Mouse (Mus musculus): ENCODE data around the gene Nudt7.

Nudt7 gene

GRCm38 (mm10) chr8:114133510-114134362, at the start of gene Nudt7:
TSS of gene Nudt7 (plus strand) at chr8:114133557.
- DNase-seq, result peak; percentile 97

GRCm38 (mm10) chr8:114087932-114088331, 45.4 kb upstream of the Nudt7 start:
- DNase-seq, result no peak

GRCm38 (mm10) chr8:114090736-114091135, 42.6 kb upstream of the Nudt7 start:
- no peak for DNase-seq

GRCm38 (mm10) chr8:114093321-114093720, 40.0 kb upstream of the Nudt7 start:
- no peak for DNase-seq

GRCm38 (mm10) chr8:114094526-114094925, 38.8 kb upstream of the Nudt7 start:
- peak; percentile 37 for DNase-seq

GRCm38 (mm10) chr8:114100561-114101206, 32.7 kb upstream of the Nudt7 start:
- DNase-seq, result no peak

- DNase-seq, result no peak
Measured at GRCm38 (mm10) chr8:114103401-114103800, 30.0 kb upstream of the Nudt7 start.

GRCm38 (mm10) chr8:114105971-114106370, 27.4 kb upstream of the Nudt7 start:
- DNase-seq, result no peak

GRCm38 (mm10) chr8:114109365-114110140, 23.8 kb upstream of the Nudt7 start:
- DNase-seq, result no peak

GRCm38 (mm10) chr8:114115076-114115475, 18.3 kb upstream of the Nudt7 start:
- no peak for DNase-seq

GRCm38 (mm10) chr8:114116049-114116448, 17.3 kb upstream of the Nudt7 start:
- DNase-seq, result no peak

GRCm38 (mm10) chr8:114117439-114117838, 15.9 kb upstream of the Nudt7 start:
- peak; percentile 1 for DNase-seq

- DNase-seq, result no peak
Measured at GRCm38 (mm10) chr8:114121781-114122180, 11.6 kb upstream of the Nudt7 start.

GRCm38 (mm10) chr8:114123611-114124010, 9.7 kb upstream of the Nudt7 start:
- no peak for DNase-seq

GRCm38 (mm10) chr8:114124084-114124750, 9.1 kb upstream of the Nudt7 start:
- no peak for DNase-seq

- DNase-seq, result no peak
Measured at GRCm38 (mm10) chr8:114130838-114131237, 2.5 kb upstream of the Nudt7 start.

GRCm38 (mm10) chr8:114131421-114131820, 1.9 kb upstream of the Nudt7 start:
- no peak for DNase-seq

GRCm38 (mm10) chr8:114133050-114133509, 277 bp upstream of the Nudt7 start:
- no peak for DNase-seq

GRCm38 (mm10) chr8:114136750-114137149, 3.4 kb downstream of the Nudt7 start:
- DNase-seq, result no peak

GRCm38 (mm10) chr8:114137181-114137580, 3.8 kb downstream of the Nudt7 start:
- DNase-seq, result no peak

GRCm38 (mm10) chr8:114140437-114140836, 7.1 kb downstream of the Nudt7 start:
- DNase-seq, result peak; percentile 13

GRCm38 (mm10) chr8:114142199-114142598, 8.8 kb downstream of the Nudt7 start:
- DNase-seq, result no peak
